In the genomic region with DNA sequence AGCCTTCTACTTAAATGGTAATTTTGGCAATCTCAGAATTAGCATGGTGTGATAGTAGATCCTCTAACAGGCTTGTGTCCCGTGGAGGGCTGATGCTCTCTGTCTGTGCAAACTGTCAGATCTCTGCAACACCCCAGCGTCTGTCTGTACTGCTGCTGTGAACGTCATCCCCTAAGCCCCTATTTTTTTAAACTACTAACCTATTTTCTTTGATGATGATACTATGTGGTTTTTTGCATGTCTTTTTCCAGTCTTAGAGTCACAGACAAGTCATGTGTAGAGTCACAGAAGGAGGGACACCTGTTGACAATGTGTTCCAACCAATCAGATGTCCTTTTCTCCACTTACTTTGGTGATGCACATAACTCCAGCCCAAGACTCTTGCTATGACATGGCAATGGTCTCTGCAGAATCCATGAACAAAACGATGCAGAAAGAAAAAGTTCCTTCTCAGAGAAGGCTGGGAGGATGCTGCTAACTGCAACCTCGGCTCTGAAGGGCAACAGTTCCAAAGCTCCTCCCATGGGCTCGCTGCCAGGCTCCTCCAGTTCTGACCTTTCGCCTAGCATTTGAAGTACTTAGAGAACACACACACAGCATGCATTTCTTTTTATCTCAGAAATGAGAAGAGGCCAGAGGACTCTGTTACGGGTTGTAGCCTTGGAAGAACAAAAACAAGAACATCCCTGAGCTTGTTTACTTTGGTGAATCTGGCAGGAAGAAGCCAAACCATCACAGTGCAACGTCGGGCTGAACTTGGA, we compare ENCODE assay signal across 10 mouse cellular contexts. TPM values are rescaled to one million over a fixed set of nuclear protein-coding genes. Genes with fewer than 3 reads are reported as not detected.
DNase-seq lines count a peak whose midpoint lies in the region; ATAC-seq and TF ChIP-seq lines count a peak whose summit lies in the region.
"Had no signal": no experiment of that assay in that cellular context is flagged by ENCODE, and none has a peak within 500 bp of the region (broad histone marks: within the 10 kb centered on the region; RNA-seq: fewer than 3 reads in every experiment).

No protein-coding gene starts in this region.

- H3K4me2 ChIP-seq in lung, embryonic 14.5 days = peak overlapping the region; percentile 25; the same call in 1 of the 2 replicates

- no peak overlapping the region for H3K4me3 ChIP-seq in lung, embryonic 14.5 days (ENCODE audit: low read depth, low read length)

- 0 out of 2 replicates have a peak, but pooled peaks cover 5% of the 10 kb centered on the region for H3K36me3 ChIP-seq in lung, embryonic 14.5 days (ENCODE audit: insufficient read depth)

- no peak overlapping the region for H3K9ac ChIP-seq in lung, embryonic 14.5 days
- H3K9ac ChIP-seq: liver, embryonic 14.5 days had no signal

- H3K27ac ChIP-seq in lung, embryonic 14.5 days (ENCODE audit: low read depth) = peak overlapping the region; percentile 82
- H3K27ac ChIP-seq: liver, embryonic 14.5 days had no signal

- peaks cover 15% of the 10 kb centered on the region for H3K4me1 ChIP-seq in lung, embryonic 14.5 days (ENCODE audit: insufficient read depth)

- no peaks in the 10 kb centered on the region for H3K27me3 ChIP-seq in lung, embryonic 14.5 days (ENCODE audit: insufficient read depth, low read length)

- peak; percentile 74 for ATAC-seq in lung, embryonic 14.5 days (ENCODE audit: insufficient read depth)

- peak; percentile 68 for DNase-seq in urinary bladder, postnatal 14 days (ENCODE audit: low spot score)
- no peak for DNase-seq in urinary bladder, adult 2 months (ENCODE audit: low spot score)
- peak; percentile 68 to 75 for DNase-seq in heart, postnatal 36 days
- peak; percentile 94 for DNase-seq in lung, embryonic 14.5 days
- DNase-seq in thymus, postnatal 14 days = peak; percentile 71
- no peak for DNase-seq in right cerebral cortex, postnatal 10 days (ENCODE audit: low spot score in 2 of 2)
- DNase-seq in cerebellum, adult 9-10 months = no peak
- DNase-seq in c-Kit-positive CD71-positive TER-119-positive erythroid progenitor cells, embryonic 14.5 days (ENCODE audit: low spot score) = no peak

- no peak for TF ChIP-seq CTCF in lung, embryonic 14.5 days (IDR thresholded peaks at IDR 0.05; ENCODE audit: low read depth)

- H3K9me3 ChIP-seq in lung, embryonic 14.5 days (ENCODE audit: low read depth, low read length) = no peaks in the 10 kb centered on the region

- WGBS in lung, embryonic 14.5 days = 20% methylated on average over 10 of the region's 10 CpGs

- intact Hi-C loops in heart, postnatal 36 days (cut with DNase I) = no loop called here

RNA-seq across cellular contexts. Expression of gene Eif4e3, which starts 23.0 kb away (rescaled TPM):
- 42.9 and 47.3 TPM in 2 replicates for polyA plus RNA-seq in urinary bladder, adult 2 months (2012; rRNA removed)
- total RNA-seq in heart, postnatal 36 days (2021) = 10 to 100 TPM; 41.2 to 43.2 TPM
- 27.4 and 27.8 TPM in 2 replicates for polyA plus RNA-seq in lung, embryonic 14.5 days (2014; fragmentation: Nextera tagmentation; extraction: Ambion mirVana)

RNA-seq across cellular contexts. Expression of gene Gm20696, which starts 23.0 kb away (rescaled TPM):
- 1.2 and 2.5 TPM in 2 replicates for polyA plus RNA-seq in urinary bladder, adult 2 months (2012; rRNA removed)
- total RNA-seq in heart, postnatal 36 days (2021) = 1 to 10 TPM; 2.4 to 2.5 TPM
- 6.5 and 7.3 TPM in 2 replicates for polyA plus RNA-seq in lung, embryonic 14.5 days (2014; fragmentation: Nextera tagmentation; extraction: Ambion mirVana)

RNA-seq across cellular contexts. Expression of gene Gpr27, which starts 48.9 kb away (rescaled TPM):
- 4.2 and 6.6 TPM in 2 replicates for polyA plus RNA-seq in urinary bladder, adult 2 months (2012; rRNA removed)
- total RNA-seq in heart, postnatal 36 days (2021) = 1 to 10 TPM; 3.9 to 6.6 TPM
- polyA plus RNA-seq in lung, embryonic 14.5 days (2014; fragmentation: Nextera tagmentation; extraction: Ambion mirVana) = 6.1 and 6.5 TPM in 2 replicates
- total RNA-seq: common myeloid progenitor, adult 5-6 weeks had no signal

Comparison
In these comparisons a context has a peak if more than half of its experiments do, and no peak if none do; other contexts are left out.
1. DNase-seq: peak in urinary bladder, postnatal 14 days (single experiment), heart, postnatal 36 days (2 of 2), lung, embryonic 14.5 days (single experiment) and thymus, postnatal 14 days (single experiment); none in urinary bladder, adult 2 months (single experiment), right cerebral cortex, postnatal 10 days (0 of 2), cerebellum, adult 9-10 months (single experiment) and c-Kit-positive CD71-positive TER-119-positive erythroid progenitor cells, embryonic 14.5 days (single experiment).